Mouse (Mus musculus) urinary bladder, postnatal 10 days (tissue): Measurements from ENCODE around the gene Olfr1484.
"Not testable (repeated sequence)": the region's sequence is repeated elsewhere in the genome, so short reads cannot be mapped to it uniquely, and the experiment has no call there.

ENCODE experiments used
- DNase-seq: peaks from one replicate; pipeline ENCODE4 v3.0.0; 2022; ENCODE audit warnings: low spot score

Olfr1484 gene

GRCm38 (mm10) chr19:13583211-13583610, at the start of gene Olfr1484:
TSS of gene Olfr1484 (plus strand) at chr19:13583511.
- no peak for DNase-seq

DNA sequence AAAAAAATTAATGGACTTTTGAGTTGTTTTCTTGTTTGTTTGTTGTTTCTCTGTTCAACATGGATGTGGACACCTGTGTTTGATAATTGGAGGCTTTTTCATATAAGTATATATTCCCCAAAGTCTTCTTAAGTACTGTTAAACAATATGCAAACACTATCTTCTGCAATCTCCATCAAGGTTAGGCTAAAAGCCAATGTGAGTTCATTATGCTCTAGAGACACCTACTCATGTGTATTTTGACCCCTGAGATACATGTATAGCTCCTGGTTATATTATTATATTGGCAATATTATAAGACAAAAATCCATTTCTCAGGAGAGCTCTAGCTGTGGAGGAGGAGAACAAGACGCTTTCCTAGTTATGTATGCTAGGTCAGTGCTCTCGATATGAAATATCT, 33.8 kb downstream of the Olfr1484 start, which contains the start of gene Olfr1487:
Gene Olfr1487 (plus strand): TSS at position 301 of the 400 bp plus-strand sequence.
- DNase-seq = not testable (repeated sequence)

DNA sequence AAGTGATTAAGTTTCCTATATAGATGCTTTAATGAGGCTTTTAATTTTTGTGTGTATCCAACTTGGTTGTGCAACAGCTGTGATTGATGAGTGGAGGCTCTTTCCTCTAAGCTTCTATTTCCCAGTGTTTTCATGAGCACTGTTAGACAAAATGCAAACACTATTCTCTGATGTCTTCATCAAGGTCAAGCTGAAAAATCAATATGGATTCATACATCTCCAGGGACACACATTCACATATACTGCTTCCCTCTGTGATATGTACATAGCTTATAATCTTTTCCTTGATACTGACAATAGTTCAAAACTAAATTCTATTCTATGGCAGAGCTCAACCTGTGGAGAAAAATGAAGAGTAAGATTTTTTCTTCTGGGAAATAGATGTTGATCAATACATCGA, 48.0 kb downstream of the Olfr1484 start, which contains the start of gene Olfr1489:
Gene Olfr1489 (plus strand): TSS at position 301 of the 400 bp plus-strand sequence.
- no peak for DNase-seq
